In the genomic region with DNA sequence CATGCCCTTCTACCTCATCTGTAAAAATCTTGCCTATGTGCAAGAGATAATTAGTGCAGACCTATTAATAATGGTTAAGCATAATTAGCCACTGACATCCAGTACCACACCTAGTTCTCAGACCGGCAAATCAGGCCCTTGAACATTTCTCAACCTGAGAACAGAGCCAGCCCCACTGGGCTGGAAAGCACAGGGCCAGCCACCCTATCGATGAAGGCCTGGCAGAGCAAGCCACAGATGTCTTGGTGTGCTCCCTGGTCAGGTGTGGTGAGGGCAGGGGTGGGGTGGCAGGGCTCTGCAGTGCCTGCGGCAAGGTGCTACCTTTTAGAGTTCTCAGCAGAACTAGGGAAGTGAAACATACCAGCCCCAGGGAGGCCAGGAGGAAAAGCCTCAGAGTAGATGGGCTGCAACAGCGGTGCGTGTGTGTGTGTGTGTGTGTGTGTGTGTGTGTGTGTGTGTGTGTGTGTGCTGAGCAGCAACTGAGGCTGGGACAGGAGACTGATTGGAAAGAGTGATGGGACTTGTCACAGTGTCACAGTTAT, we compare ENCODE assay signal across 24 mouse cellular contexts.
DNase-seq lines count a peak whose midpoint lies in the region; ATAC-seq lines count a peak whose summit lies in the region.
"Had no signal": no experiment of that assay in that cellular context is flagged by ENCODE, and none has a peak within 500 bp of the region (broad histone marks: within the 10 kb centered on the region; RNA-seq: fewer than 3 reads in every experiment).

No protein-coding gene starts in this region.

- ATAC-seq in megakaryocyte, adult 5-6 weeks (ENCODE audit: poor library complexity, severe bottlenecking), result peak; percentile 43; the same call in 1 of the 2 replicates
- no peak for ATAC-seq in CD4-positive, CD25-positive, alpha-beta regulatory T cell, adult 4 months
- ATAC-seq in forebrain, embryonic 12.5 days (ENCODE audit: low FRiP score), result no peak
- ATAC-seq: forebrain, embryonic 14.5 days; midbrain, embryonic 16.5 days had no signal

- H3K36me3 ChIP-seq in forebrain, embryonic 12.5 days (replicated peaks), result no peaks in the 10 kb centered on the region
- H3K36me3 ChIP-seq: hindbrain, embryonic 13.5 days; limb, embryonic 15.5 days; liver, embryonic 15.5 days; stomach, embryonic 15.5 days had no signal

- DNase-seq in A20 (ENCODE audit: low read depth, low spot score), result peak; percentile 91
- DNase-seq in B cell, adult 2 months, result peak; percentile 84 to 86
- DNase-seq in spleen, postnatal 14 days (ENCODE audit: low spot score in 2 of 2), result peak; percentile 23 to 53
- no peak for DNase-seq in right cerebral cortex, postnatal 14 days
- DNase-seq: cerebellum, adult 18-20 months; cerebellum, postnatal 25 days; gastrocnemius, postnatal 36 days; heart, postnatal 10 days; kidney, postnatal 10 days; lung, postnatal 10 days; retina, postnatal 1 day; right cerebral cortex, postnatal 4 days; thymus, adult 2 months had no signal

- WGBS in forebrain, embryonic 12.5 days, result 73% methylated on average over 5 of the region's 5 CpGs

- H3K4me2 ChIP-seq in forebrain, embryonic 12.5 days, result no peak overlapping the region
- H3K4me2 ChIP-seq: heart, embryonic 11.5 days; hindbrain, embryonic 13.5 days; limb, embryonic 15.5 days; liver, embryonic 15.5 days; stomach, embryonic 15.5 days had no signal

- peaks cover 20% of the 10 kb centered on the region for H3K4me1 ChIP-seq in forebrain, embryonic 12.5 days
- H3K4me1 ChIP-seq: liver, embryonic 15.5 days; stomach, embryonic 15.5 days had no signal

- H3K27ac ChIP-seq in forebrain, embryonic 12.5 days, result no peak overlapping the region
- H3K27ac ChIP-seq: hindbrain, embryonic 13.5 days; layer of hippocampus, adult 2 months; limb, embryonic 15.5 days; liver, embryonic 15.5 days; stomach, embryonic 15.5 days had no signal

- no peak overlapping the region for H3K9ac ChIP-seq in forebrain, embryonic 12.5 days
- H3K9ac ChIP-seq: hindbrain, embryonic 13.5 days; limb, embryonic 15.5 days; liver, embryonic 15.5 days; stomach, embryonic 15.5 days had no signal

- peaks cover 66% of the 10 kb centered on the region for H3K27me3 ChIP-seq in forebrain, embryonic 12.5 days
- H3K27me3 ChIP-seq: stomach, embryonic 15.5 days had no signal

- H3K9me3 ChIP-seq in forebrain, embryonic 12.5 days, result no peaks in the 10 kb centered on the region
- H3K9me3 ChIP-seq: hindbrain, embryonic 13.5 days; limb, embryonic 15.5 days; liver, embryonic 15.5 days; stomach, embryonic 15.5 days had no signal

- H3K4me3 ChIP-seq in forebrain, embryonic 12.5 days (replicated peaks), result no peak overlapping the region
- H3K4me3 ChIP-seq: hindbrain, embryonic 13.5 days; layer of hippocampus, adult 2 months; limb, embryonic 15.5 days; liver, embryonic 15.5 days; stomach, embryonic 15.5 days had no signal
